Mouse (Mus musculus): ENCODE data around the gene Srpk2.
"Not testable (repeated sequence)": the region's sequence is repeated elsewhere in the genome, so short reads cannot be mapped to it uniquely, and the experiment has no call there.

The Srpk2 gene

GRCm38 (mm10) chr5:23615586-23616269 lies 68.7 kb downstream of the Srpk2 start:
- DNase-seq (ENCODE audit: low read depth, low spot score), result no peak

DNA sequence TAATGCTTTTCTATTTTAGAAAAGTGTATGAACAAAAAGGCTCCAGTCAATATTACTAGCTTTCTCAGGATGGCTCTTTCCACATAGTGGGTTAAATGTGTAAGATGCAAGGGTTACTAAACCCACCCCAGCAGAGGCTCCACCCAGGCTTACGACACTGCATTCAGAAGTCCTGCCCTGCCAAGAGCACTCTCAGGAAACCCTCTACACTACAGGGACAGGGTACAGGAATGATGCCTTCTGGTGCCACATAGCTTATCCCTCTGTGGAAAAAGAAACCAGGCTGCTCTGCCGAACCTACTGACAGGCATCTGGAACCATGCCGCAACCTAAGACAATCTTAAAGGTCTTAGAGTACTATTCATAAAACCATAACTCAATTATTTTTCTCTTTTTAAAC lies 71.6 kb downstream of the Srpk2 start:
- no peak for DNase-seq (ENCODE audit: low read depth, low spot score)

- no peak for DNase-seq (ENCODE audit: low read depth, low spot score)
Measured at GRCm38 (mm10) chr5:23604036-23604705, 80.2 kb downstream of the Srpk2 start.

- DNase-seq (ENCODE audit: low read depth, low spot score), result no peak
Measured at GRCm38 (mm10) chr5:23599750-23600537, 84.5 kb downstream of the Srpk2 start.

- DNase-seq (ENCODE audit: low read depth, low spot score), result no peak
Measured at GRCm38 (mm10) chr5:23599171-23599570, 85.2 kb downstream of the Srpk2 start.

- DNase-seq (ENCODE audit: low read depth, low spot score), result no peak
Measured at GRCm38 (mm10) chr5:23598491-23598890, 85.9 kb downstream of the Srpk2 start.

- DNase-seq (ENCODE audit: low read depth, low spot score), result no peak
Measured at GRCm38 (mm10) chr5:23597999-23598398, 86.4 kb downstream of the Srpk2 start.

GRCm38 (mm10) chr5:23597260-23597864 lies 87.1 kb downstream of the Srpk2 start:
- DNase-seq (ENCODE audit: low read depth, low spot score), result no peak

DNA sequence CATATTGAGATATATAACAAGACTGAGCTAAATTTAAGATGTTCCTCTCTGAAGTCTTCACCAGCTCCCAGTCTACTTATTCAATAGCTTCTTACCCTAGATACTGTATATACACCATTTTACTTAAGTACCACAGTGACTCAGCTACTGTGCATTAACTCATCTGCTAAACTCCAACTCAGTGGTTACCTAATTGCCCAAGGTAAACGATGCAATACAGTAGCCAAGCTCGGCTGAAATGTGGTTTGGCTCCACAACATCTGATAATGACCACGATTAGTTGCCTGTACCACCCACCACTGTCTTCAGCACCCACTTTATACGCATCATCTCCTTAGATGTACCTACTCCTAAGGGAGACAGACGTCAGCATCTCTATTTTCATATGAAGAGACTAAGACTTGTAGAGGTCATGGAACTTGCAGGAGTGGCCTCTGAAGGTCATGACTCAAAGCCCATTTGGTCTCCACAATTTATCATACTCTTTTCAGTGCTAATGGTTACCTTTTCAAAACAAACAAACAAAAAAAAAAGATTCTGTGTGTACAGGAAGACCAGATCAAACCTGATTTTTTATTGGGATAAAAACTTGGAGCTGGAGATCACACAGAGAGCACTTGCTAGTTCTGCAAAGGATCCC lies 88.0 kb downstream of the Srpk2 start:
- DNase-seq (ENCODE audit: low read depth, low spot score), result no peak

DNA sequence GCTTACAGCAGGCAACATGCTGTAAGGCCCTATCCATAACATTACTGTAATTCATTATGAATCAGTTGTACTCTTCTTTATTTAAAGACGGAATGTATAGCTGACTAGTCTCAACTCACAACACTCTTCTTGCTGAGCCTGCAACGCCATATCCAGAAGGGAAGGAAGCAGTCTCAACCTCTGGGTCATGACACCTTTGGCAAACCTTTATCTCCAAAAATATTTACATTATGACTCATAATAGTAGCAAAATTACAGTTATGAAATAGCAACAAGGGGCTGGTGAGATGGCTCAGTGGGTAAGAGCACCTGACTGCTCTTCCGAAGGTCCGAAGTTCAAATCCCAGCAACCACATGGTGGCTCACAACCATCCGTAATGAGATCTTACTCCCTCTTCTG lies 94.1 kb downstream of the Srpk2 start:
- not testable (repeated sequence) for DNase-seq (ENCODE audit: low read depth, low spot score)

- DNase-seq (ENCODE audit: low read depth, low spot score), result no peak
Measured at GRCm38 (mm10) chr5:23587614-23588013, 96.8 kb downstream of the Srpk2 start.

DNA sequence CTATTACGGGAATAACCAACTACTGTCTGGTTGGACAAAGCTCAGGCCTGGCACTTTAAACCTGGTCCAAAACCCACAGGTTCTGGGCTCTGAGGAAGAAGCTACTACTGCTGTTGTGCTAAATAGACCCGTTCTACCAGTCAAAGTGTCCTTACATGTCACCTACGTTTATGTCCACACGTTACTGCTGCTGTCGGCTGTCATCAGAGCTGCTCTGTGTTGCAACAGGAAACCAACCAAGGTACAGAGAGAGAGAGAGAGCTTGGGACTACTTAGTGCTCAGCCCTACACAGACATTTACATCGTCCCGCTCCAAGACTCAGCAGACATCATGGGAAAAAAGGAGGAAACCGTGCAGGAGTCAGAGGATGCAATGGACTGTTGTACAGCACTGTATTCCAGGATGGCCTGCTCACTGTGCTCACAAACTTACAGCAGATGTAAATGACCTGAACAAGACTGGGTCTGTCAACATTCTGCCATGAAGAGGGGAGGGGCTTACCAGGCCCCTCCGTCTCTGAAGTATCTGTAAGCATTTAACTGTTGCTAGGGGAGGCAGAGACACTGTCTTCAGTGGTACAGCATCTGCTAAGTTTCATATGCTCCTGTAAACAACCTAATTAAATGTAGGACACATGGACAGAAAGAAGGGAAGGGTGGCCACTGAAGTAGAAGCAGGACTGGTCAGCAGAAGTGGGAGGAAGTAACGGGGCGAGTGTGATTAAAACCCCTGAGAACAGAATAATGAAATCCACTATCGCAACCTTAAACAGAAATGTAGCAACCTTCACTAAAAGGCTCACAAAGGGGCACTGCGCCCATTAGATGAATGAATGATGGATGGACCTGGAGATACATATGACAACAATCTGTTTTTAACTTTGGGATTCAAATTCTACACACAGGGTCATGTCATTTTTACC lies 97.6 kb downstream of the Srpk2 start:
- no peak for DNase-seq (ENCODE audit: low read depth, low spot score)

- no peak for DNase-seq (ENCODE audit: low read depth, low spot score)
Measured at GRCm38 (mm10) chr5:23581484-23582060, 102.8 kb downstream of the Srpk2 start.

- DNase-seq (ENCODE audit: low read depth, low spot score), result no peak
Measured at GRCm38 (mm10) chr5:23579120-23579880, 105.1 kb downstream of the Srpk2 start.

GRCm38 (mm10) chr5:23578322-23578957 lies 106.0 kb downstream of the Srpk2 start:
- no peak for DNase-seq (ENCODE audit: low read depth, low spot score)

- DNase-seq (ENCODE audit: low read depth, low spot score), result no peak
Measured at GRCm38 (mm10) chr5:23577847-23578246, 106.6 kb downstream of the Srpk2 start.

DNA sequence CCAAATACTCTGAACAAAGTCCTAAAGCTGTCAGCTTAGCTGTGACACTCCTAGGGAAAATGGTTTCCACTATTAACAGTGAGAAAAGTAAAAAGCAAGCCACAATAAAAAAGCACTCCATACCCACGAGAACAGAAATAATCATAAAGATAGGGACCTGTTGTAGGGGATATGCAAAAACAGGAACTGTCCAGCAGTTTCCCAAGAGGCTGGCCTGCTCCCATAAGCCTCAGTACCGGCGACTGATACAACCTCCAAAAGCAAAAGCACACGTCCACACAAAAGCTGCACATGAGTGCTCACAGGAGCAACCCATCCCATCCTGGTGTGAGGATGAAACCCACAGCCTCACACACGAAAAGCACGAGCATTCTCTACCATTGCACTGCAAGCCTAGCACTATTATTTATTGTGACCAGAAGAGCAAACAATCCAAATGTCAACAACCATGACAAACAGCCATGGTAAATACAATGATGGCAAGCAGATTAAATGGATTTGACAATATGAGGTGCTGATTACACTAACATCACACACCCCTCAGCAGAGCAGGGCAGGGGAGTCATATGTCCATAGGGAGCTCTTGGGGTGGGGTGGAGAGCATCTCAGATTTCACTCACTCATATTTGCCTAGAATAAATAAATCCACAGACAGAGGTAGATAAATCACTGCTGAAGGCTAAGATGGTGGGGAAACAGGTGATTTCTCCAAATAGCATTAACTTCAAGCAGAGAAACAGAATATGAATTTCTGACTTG lies 107.9 kb downstream of the Srpk2 start:
- DNase-seq (ENCODE audit: low read depth, low spot score), result no peak

GRCm38 (mm10) chr5:23573942-23574341 lies 110.5 kb downstream of the Srpk2 start:
- DNase-seq (ENCODE audit: low read depth, low spot score), result no peak

Data from WW6 (cell line).